Mouse (Mus musculus): ENCODE data around the gene D630023F18Rik.

The D630023F18Rik gene

GRCm38 (mm10) chr1:65122574-65123372, at the start of gene D630023F18Rik:
Gene D630023F18Rik (minus strand): TSS chr1:65123214.
- no peak for DNase-seq

GRCm38 (mm10) chr1:65171579-65171978, 48.6 kb upstream of the D630023F18Rik start:
- DNase-seq, result no peak

- no peak for DNase-seq
These were observed 46.9 kb upstream of the D630023F18Rik start for GRCm38 (mm10) chr1:65169947-65170346.

- DNase-seq, result no peak
These were observed 46.5 kb upstream of the D630023F18Rik start for GRCm38 (mm10) chr1:65169536-65169935.

GRCm38 (mm10) chr1:65167496-65167895, 44.5 kb upstream of the D630023F18Rik start:
- no peak for DNase-seq

GRCm38 (mm10) chr1:65162210-65162609, 39.2 kb upstream of the D630023F18Rik start:
- no peak for DNase-seq

GRCm38 (mm10) chr1:65156111-65156510, 33.1 kb upstream of the D630023F18Rik start:
- no peak for DNase-seq

- no peak for DNase-seq
These were observed 31.8 kb upstream of the D630023F18Rik start for GRCm38 (mm10) chr1:65154814-65155213.

GRCm38 (mm10) chr1:65147971-65148370, 25.0 kb upstream of the D630023F18Rik start:
- DNase-seq, result no peak

GRCm38 (mm10) chr1:65147326-65147725, 24.3 kb upstream of the D630023F18Rik start:
- DNase-seq, result no peak

GRCm38 (mm10) chr1:65146601-65147000, 23.6 kb upstream of the D630023F18Rik start:
- no peak for DNase-seq

- no peak for DNase-seq
These were observed 21.8 kb upstream of the D630023F18Rik start for GRCm38 (mm10) chr1:65144783-65145182.

- DNase-seq, result no peak
These were observed 14.5 kb upstream of the D630023F18Rik start for GRCm38 (mm10) chr1:65137560-65137959.

GRCm38 (mm10) chr1:65132833-65133232, 9.8 kb upstream of the D630023F18Rik start:
- no peak for DNase-seq

GRCm38 (mm10) chr1:65131671-65132070, 8.7 kb upstream of the D630023F18Rik start:
- DNase-seq, result no peak

- DNase-seq, result no peak
These were observed 7.2 kb upstream of the D630023F18Rik start for GRCm38 (mm10) chr1:65130226-65130625.

- no peak for DNase-seq
These were observed 6.7 kb upstream of the D630023F18Rik start for GRCm38 (mm10) chr1:65129634-65130180.

- no peak for DNase-seq
These were observed 3.6 kb downstream of the D630023F18Rik start, which contains the start of gene Gm28845 for GRCm38 (mm10) chr1:65119438-65119837. Gene Gm28845 (minus strand): TSS chr1:65119558.

- DNase-seq, result no peak
These were observed 4.7 kb downstream of the D630023F18Rik start for GRCm38 (mm10) chr1:65118150-65118913.

- no peak for DNase-seq
These were observed 9.4 kb downstream of the D630023F18Rik start for GRCm38 (mm10) chr1:65113536-65114172.

- DNase-seq, result no peak
These were observed 10.2 kb downstream of the D630023F18Rik start for GRCm38 (mm10) chr1:65112807-65113196.

GRCm38 (mm10) chr1:65112031-65112806, 10.8 kb downstream of the D630023F18Rik start:
- no peak for DNase-seq
